Mouse (Mus musculus) frontal cortex, postnatal 25 days (tissue): ENCODE results near the gene Cntrl.
A peak's percentile ranks its signal among the peaks of the same experiment; 100 is the strongest.

Experiments used
- DNase-seq, 2 experiments: peaks; one replicate each; pipeline ENCODE4 v3.0.0; 2022; ENCODE audit warnings: low spot score in 2 of 2

Gene Cntrl

GRCm38 (mm10) chr2:35109141-35109923, at the start of gene Cntrl:
Gene Cntrl (plus strand): TSS chr2:35109492.
- DNase-seq: peak; percentile 89 to 93

- DNase-seq: no peak
Measured at GRCm38 (mm10) chr2:35060256-35060655, 49.0 kb upstream of the Cntrl start.

- DNase-seq: no peak
Measured at GRCm38 (mm10) chr2:35060897-35061296, 48.4 kb upstream of the Cntrl start.

- no peak for DNase-seq
Measured at GRCm38 (mm10) chr2:35061338-35061737, 48.0 kb upstream of the Cntrl start, which contains the start of gene Hc. Gene Hc (minus strand): TSS chr2:35061438.

GRCm38 (mm10) chr2:35063333-35064030, 45.8 kb upstream of the Cntrl start:
- no peak for DNase-seq

GRCm38 (mm10) chr2:35066525-35067082, 42.7 kb upstream of the Cntrl start:
- no peak for DNase-seq

GRCm38 (mm10) chr2:35067117-35067516, 42.2 kb upstream of the Cntrl start:
- DNase-seq: no peak

GRCm38 (mm10) chr2:35069124-35069523, 40.2 kb upstream of the Cntrl start:
- no peak for DNase-seq

- DNase-seq: no peak
Measured at GRCm38 (mm10) chr2:35070275-35070674, 39.0 kb upstream of the Cntrl start.

- no peak for DNase-seq
Measured at GRCm38 (mm10) chr2:35072547-35072946, 36.7 kb upstream of the Cntrl start.

- DNase-seq: no peak
Measured at GRCm38 (mm10) chr2:35074328-35074727, 35.0 kb upstream of the Cntrl start.

- DNase-seq: no peak
Measured at GRCm38 (mm10) chr2:35079166-35079565, 30.1 kb upstream of the Cntrl start.

- no peak for DNase-seq
Measured at GRCm38 (mm10) chr2:35087418-35087817, 21.9 kb upstream of the Cntrl start.

- DNase-seq: no peak
Measured at GRCm38 (mm10) chr2:35100529-35100928, 8.8 kb upstream of the Cntrl start.

- DNase-seq: no peak
Measured at GRCm38 (mm10) chr2:35101443-35101842, 7.8 kb upstream of the Cntrl start, which contains the start of gene AI182371. Gene AI182371 (minus strand): TSS chr2:35101543.

- no peak for DNase-seq
Measured at GRCm38 (mm10) chr2:35102777-35103176, 6.5 kb upstream of the Cntrl start.

- no peak for DNase-seq
Measured at GRCm38 (mm10) chr2:35103558-35103957, 5.7 kb upstream of the Cntrl start.

GRCm38 (mm10) chr2:35104843-35105242, 4.4 kb upstream of the Cntrl start:
- no peak for DNase-seq

- no peak for DNase-seq
Measured at GRCm38 (mm10) chr2:35107984-35108635, 1.2 kb upstream of the Cntrl start.

GRCm38 (mm10) chr2:35108712-35109111, 580 bp upstream of the Cntrl start:
- peak in 1 of 2 experiments; percentile 15 for DNase-seq

GRCm38 (mm10) chr2:35109924-35110304, 622 bp downstream of the Cntrl start:
- DNase-seq: no peak

- DNase-seq: no peak
Measured at GRCm38 (mm10) chr2:35110521-35110920, 1.2 kb downstream of the Cntrl start.
